In genomic region chr9:28882566-28882965, GRCm38 (mm10) we compare ENCODE assay signal across 16 mouse cellular contexts.
DNase-seq lines count a peak whose midpoint lies in the region; TF ChIP-seq lines count a peak whose summit lies in the region.
"Had no signal": no experiment of that assay in that cellular context is flagged by ENCODE, and none has a peak within 500 bp of the region (broad histone marks: within the 10 kb centered on the region; RNA-seq: fewer than 3 reads in every experiment).

No protein-coding gene starts in this region.

- TF ChIP-seq CTCF in thymus, adult 2 months (IDR thresholded peaks at IDR 0.05; ENCODE audit: borderline replicate concordance, control insufficient read depth, extremely low read depth, insufficient read depth, low read length, poor library complexity): no peak

- H3K4me1 ChIP-seq in thymus, adult 2 months (replicated peaks; ENCODE audit: control insufficient read depth, insufficient read depth, low read length): no peaks in the 10 kb centered on the region

- no peaks in the 10 kb centered on the region for H3K27me3 ChIP-seq in thymus, adult 2 months (ENCODE audit: control insufficient read depth, insufficient read depth, low read length)
- H3K27me3 ChIP-seq: CH12.LX had no signal

- no peak overlapping the region for H3K4me3 ChIP-seq in thymus, adult 2 months (ENCODE audit: control insufficient read depth, insufficient read depth, low read length)

- DNase-seq in fat pad, adult 2 months (ENCODE audit: extremely low read depth, low read depth, low spot score): peak; percentile 89
- DNase-seq in gonadal fat pad, adult 2 months (ENCODE audit: low read depth): peak; percentile 82
- DNase-seq in thymus, adult 2 months: no peak
- no peak for DNase-seq in kidney, adult 8-10 months
- DNase-seq: adrenal gland, adult 2 months; adrenal gland, adult 8-10 months; adrenal gland, postnatal 10 days; adrenal gland, postnatal 14 days; adrenal gland, postnatal 25 days; adrenal gland, postnatal 36 days; B cell, adult 2 months; cerebellum, adult 11 months; cerebellum, adult 11-12 months; cerebellum, adult 18-20 months had no signal

- 78% methylated on average over 1 of the region's 1 CpGs for WGBS in thymus, adult 2 months

- H3K36me3 ChIP-seq in thymus, adult 2 months (ENCODE audit: control insufficient read depth, insufficient read depth, low read length): no peaks in the 10 kb centered on the region
- H3K36me3 ChIP-seq: G1E had no signal

- TF ChIP-seq POLR2A in thymus, adult 2 months (IDR thresholded peaks at IDR 0.05; ENCODE audit: control insufficient read depth, extremely low read depth, insufficient read depth, low read length, poor library complexity): no peak

- no peak overlapping the region for H3K27ac ChIP-seq in thymus, adult 2 months (ENCODE audit: control insufficient read depth, insufficient read depth, low read length)

Comparison
In these comparisons a context has a peak if more than half of its experiments do, and no peak if none do; other contexts are left out.
1. DNase-seq: peak in fat pad, adult 2 months (single experiment) and gonadal fat pad, adult 2 months (single experiment); none in thymus, adult 2 months (single experiment) and kidney, adult 8-10 months (0 of 2).